In the genomic region with DNA sequence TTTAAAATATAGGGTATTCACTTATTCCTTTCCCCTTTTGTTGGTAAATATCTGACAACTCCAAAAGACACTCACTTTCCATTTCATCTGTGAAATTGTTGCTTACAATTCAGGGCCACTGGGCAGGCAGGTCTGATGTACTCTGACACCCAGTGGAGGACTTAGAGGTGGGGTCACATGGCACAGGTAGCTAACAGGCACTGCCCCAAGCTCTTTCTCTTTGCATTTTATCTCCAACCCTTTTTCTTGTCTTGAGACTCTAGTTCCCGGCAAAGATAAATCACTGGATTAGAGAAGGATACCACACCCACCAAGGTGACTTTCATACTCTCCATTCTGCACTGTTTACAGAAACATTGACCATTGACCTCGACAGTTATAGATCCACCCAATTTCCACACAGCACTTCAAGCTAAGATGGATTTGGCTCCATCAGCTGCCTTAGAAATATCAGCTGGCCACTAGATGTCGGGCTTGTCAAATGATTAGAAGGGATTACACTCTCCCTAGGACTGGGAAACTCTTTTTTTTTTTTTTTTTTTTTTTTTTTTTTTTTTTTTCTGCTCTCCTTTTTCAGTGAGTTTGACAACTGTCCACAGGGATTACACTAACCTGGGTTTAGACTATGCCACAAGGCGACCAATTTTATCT, we compare ENCODE assay signal across 8 mouse cellular contexts.
DNase-seq lines count a peak whose midpoint lies in the region; ATAC-seq and TF ChIP-seq lines count a peak whose summit lies in the region.

No protein-coding gene starts in this region.

- intact Hi-C loops in heart, postnatal 25 days (cut with DNase I), result loop anchor here (5.0 kb wide), 2 partner anchors 626 to 881 kb away; partner anchors contain the start of gene Gm38100

- peak; percentile 53 for TF ChIP-seq CTCF in heart, postnatal 0 days (IDR thresholded peaks at IDR 0.05; ENCODE audit: low read depth)

- no peaks in the 10 kb centered on the region for H3K27me3 ChIP-seq in heart, postnatal 0 days (ENCODE audit: control insufficient read depth, insufficient read depth, low read length)
- no peaks in the 10 kb centered on the region for H3K27me3 ChIP-seq in hindbrain, embryonic 15.5 days
- no peaks in the 10 kb centered on the region for H3K27me3 ChIP-seq in midbrain, embryonic 10.5 days (ENCODE audit: low read depth, poor library complexity, severe bottlenecking)

- H3K4me3 ChIP-seq in heart, postnatal 0 days (ENCODE audit: low read depth, low read length), result no peak overlapping the region
- H3K4me3 ChIP-seq in hindbrain, embryonic 15.5 days, result no peak overlapping the region
- H3K4me3 ChIP-seq in midbrain, embryonic 10.5 days, result no peak overlapping the region

- H3K4me2 ChIP-seq in heart, postnatal 0 days (ENCODE audit: low read depth, low read length), result no peak overlapping the region
- H3K4me2 ChIP-seq in hindbrain, embryonic 15.5 days, result no peak overlapping the region

- ATAC-seq in heart, postnatal 0 days (ENCODE audit: insufficient read depth, low read depth), result no peak
- peak; percentile 83 for ATAC-seq in hindbrain, embryonic 15.5 days (ENCODE audit: low FRiP score, low read depth)

- no peaks in the 10 kb centered on the region for H3K4me1 ChIP-seq in heart, postnatal 0 days (ENCODE audit: control insufficient read depth, insufficient read depth)
- H3K4me1 ChIP-seq in hindbrain, embryonic 15.5 days (replicated peaks), result 0 out of 2 replicates have a peak, but pooled peaks cover 3% of the 10 kb centered on the region
- H3K4me1 ChIP-seq in midbrain, embryonic 10.5 days, result peaks cover 8% of the 10 kb centered on the region

- no peaks in the 10 kb centered on the region for H3K9me3 ChIP-seq in heart, postnatal 0 days (replicated peaks; ENCODE audit: control insufficient read depth, low read length)
- no peaks in the 10 kb centered on the region for H3K9me3 ChIP-seq in hindbrain, embryonic 15.5 days
- no peaks in the 10 kb centered on the region for H3K9me3 ChIP-seq in midbrain, embryonic 10.5 days (replicated peaks)

- H3K36me3 ChIP-seq in heart, postnatal 0 days (replicated peaks; ENCODE audit: control insufficient read depth, insufficient read depth, low read length), result no peaks in the 10 kb centered on the region
- no peaks in the 10 kb centered on the region for H3K36me3 ChIP-seq in hindbrain, embryonic 15.5 days
- H3K36me3 ChIP-seq in midbrain, embryonic 10.5 days, result no peaks in the 10 kb centered on the region

- H3K27ac ChIP-seq in heart, postnatal 0 days (ENCODE audit: low read depth), result no peak overlapping the region
- no peak overlapping the region for H3K27ac ChIP-seq in hindbrain, embryonic 15.5 days (replicated peaks)
- no peak overlapping the region for H3K27ac ChIP-seq in midbrain, embryonic 10.5 days (replicated peaks)

- no peak overlapping the region for H3K9ac ChIP-seq in heart, postnatal 0 days (replicated peaks; ENCODE audit: low read depth, low read length)
- no peak overlapping the region for H3K9ac ChIP-seq in hindbrain, embryonic 15.5 days

- no peak for TF ChIP-seq EP300 in heart, postnatal 0 days (IDR thresholded peaks at IDR 0.05; ENCODE audit: low read depth)

- WGBS in heart, postnatal 0 days, result 51% methylated on average over 4 of the region's 4 CpGs
- 73% methylated on average over 4 of the region's 4 CpGs for WGBS in hindbrain, embryonic 15.5 days
- WGBS in midbrain, embryonic 10.5 days, result 81% methylated on average over 4 of the region's 4 CpGs

- DNase-seq in heart, postnatal 0 days (ENCODE audit: low spot score), result peak; percentile 66
- no peak for DNase-seq in heart, postnatal 25 days (ENCODE audit: low spot score)
- peak; percentile 76 for DNase-seq in adipocyte (ENCODE audit: low spot score)
- peak; percentile 68 for DNase-seq in embryo, embryonic 10.5 days (ENCODE audit: low spot score)
- DNase-seq in layer of hippocampus, postnatal 14 days (ENCODE audit: low spot score in 2 of 2), result peak; percentile 53 to 75
- DNase-seq in midbrain, embryonic 10.5 days (ENCODE audit: low spot score), result peak; percentile 29
- DNase-seq in spleen, adult 12 weeks (ENCODE audit: low spot score), result no peak

Comparison
In these comparisons a context has a peak if more than half of its experiments do, and no peak if none do; other contexts are left out.
1. DNase-seq: peak in heart, postnatal 0 days (single experiment), adipocyte (single experiment), embryo, embryonic 10.5 days (single experiment), layer of hippocampus, postnatal 14 days (2 of 2) and midbrain, embryonic 10.5 days (single experiment); none in heart, postnatal 25 days (single experiment) and spleen, adult 12 weeks (single experiment).